Mouse (Mus musculus) forebrain, postnatal 0 days (tissue): Measurements from ENCODE around the gene Fgf11. TPM values are rescaled to one million over a fixed set of nuclear protein-coding genes. Genes with fewer than 3 reads are reported as not detected.
A peak's percentile ranks its signal among the peaks of the same experiment; 100 is the strongest.

Experiments
- ATAC-seq: fragments of 200-750 bp; cut with Nextera tagmentation; 2 replicates; pipeline ENCODE4 v1.8.0; 2017; ENCODE audit warnings: mild to moderate bottlenecking, moderate library complexity
- DNase-seq: peaks from one replicate; pipeline ENCODE4 v3.0.0-alpha.2; 2015
- H3K27ac ChIP-seq: fragments of 300-500 bp; sonication (generic); 2 replicates; pipeline ENCODE4 v1.5.1; 2014; ENCODE audit warnings: low read depth, mild to moderate bottlenecking, antibody characterized with exemption, low read length, moderate library complexity, mixed read lengths
- H3K27me3 ChIP-seq: fragments of 300-500 bp; sonication (generic); 2 replicates; pipeline ENCODE4 v1.6.1; 2014; ENCODE audit warnings: mild to moderate bottlenecking, low read length, mixed read lengths; ENCODE audit not compliant: insufficient read depth
- H3K36me3 ChIP-seq: fragments of 300-500 bp; sonication (generic); 2 replicates; pipeline ENCODE4 v1.6.1; 2014; ENCODE audit warnings: mild to moderate bottlenecking, moderate library complexity; ENCODE audit not compliant: insufficient read depth
- H3K4me1 ChIP-seq: fragments of 300-500 bp; sonication (generic); 2 replicates; pipeline ENCODE4 v1.6.1; 2014; ENCODE audit warnings: antibody characterized with exemption; ENCODE audit not compliant: insufficient read depth
- H3K4me2 ChIP-seq: fragments of 300-500 bp; sonication (generic); 2 replicates; pipeline ENCODE4 v1.6.1; 2014; ENCODE audit warnings: low read depth, mild to moderate bottlenecking, moderate library complexity
- H3K4me3 ChIP-seq: fragments of 300-500 bp; sonication (generic); 2 replicates; pipeline ENCODE4 v1.5.1; 2014; ENCODE audit warnings: low read depth, low read length, mixed read lengths
- H3K9ac ChIP-seq: fragments of 300-500 bp; sonication (generic); 2 replicates; pipeline ENCODE4 v1.6.1; 2014; ENCODE audit warnings: mild to moderate bottlenecking
- H3K9me3 ChIP-seq: fragments of 300-500 bp; sonication (generic); 2 replicates; pipeline ENCODE4 v1.6.1; 2016; ENCODE audit warnings: low read length
- CTCF ChIP-seq: sonication (generic); IDR thresholded peaks from 2 replicates; pipeline ENCODE4 v1.5.1; 2016; ENCODE audit warnings: antibody characterized with exemption, control low read depth, low read depth
- WGBS: fragments of 180-500 bp; shearing (Covaris S2); extraction: QIAGEN DNeasy Blood & Tissue Kit; methylation state at CpG from one replicate; pipeline ENCODE4 v1.1.7; 2014; 5-methylcytosine and 5-hydroxymethylcytosine counted together
- polyA plus RNA-seq: library from polyadenylated mRNA; unstranded; fragments of >200 nt; fragmentation: Nextera tagmentation; extraction: Ambion mirVana; gene quantifications from 2 replicates; pipeline ENCODE4 v1.2.1, GENCODE M21; 2015
- total RNA-seq: library from RNA; depleted of rRNA; stranded (reverse); fragments of >200 nt; gene quantifications from 2 replicates; pipeline ENCODE4 v1.2.3, GENCODE M21; 2014

Gene Fgf11
- total and polyA plus RNA-seq, 2 experiments from 2014 or later = 3.1 to 10.1 TPM

DNA sequence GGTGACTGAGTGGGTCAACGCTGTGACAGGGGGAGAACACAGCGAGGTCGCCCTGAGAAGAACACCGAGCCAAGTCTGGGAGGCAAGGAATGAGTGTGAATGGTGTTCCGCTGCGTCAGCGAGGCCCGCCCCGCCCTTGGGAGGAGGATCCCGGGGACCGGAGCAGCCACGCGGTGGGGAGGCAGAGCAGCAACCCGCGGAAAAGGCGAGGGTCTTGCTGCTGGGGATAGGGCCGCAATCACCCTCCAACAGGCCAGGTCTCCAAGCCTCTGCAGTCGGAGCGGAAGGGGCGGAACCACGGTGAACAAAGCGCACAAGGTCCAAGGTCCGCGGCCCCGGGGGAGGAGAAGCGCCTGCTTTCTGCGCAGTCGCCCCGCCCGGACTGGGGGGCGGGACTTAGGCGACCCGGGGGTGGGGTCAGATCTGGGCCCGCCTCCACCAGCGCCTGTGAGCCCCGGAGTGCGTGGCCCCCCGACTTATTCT, 44.6 kb upstream of the Fgf11 start, which contains the start of gene Plscr3:
TSS of gene Plscr3 (plus strand) at position 179 of the 483 bp plus-strand sequence.
- peak; percentile 94 for DNase-seq
- Histone ChIP-seq H3K36me3 (peaks cover 30% of the 10 kb centered on the region), H3K9me3 (no peaks in the 10 kb centered on the region), H3K27ac (peak within 1 kb of the TSS; percentile 80), H3K9ac (peak within 1 kb of the TSS; percentile 96), H3K4me2 (peak within 1 kb of the TSS; percentile 62), H3K4me1 (peaks cover 11% of the 10 kb centered on the region), H3K27me3 (no peaks in the 10 kb centered on the region), H3K4me3 (peak within 1 kb of the TSS; percentile 74)
- TF ChIP-seq CTCF = peak; percentile 19
- WGBS = 1% methylated on average over 37 of the region's 38 CpGs
- ATAC-seq = peak; percentile 96

DNA sequence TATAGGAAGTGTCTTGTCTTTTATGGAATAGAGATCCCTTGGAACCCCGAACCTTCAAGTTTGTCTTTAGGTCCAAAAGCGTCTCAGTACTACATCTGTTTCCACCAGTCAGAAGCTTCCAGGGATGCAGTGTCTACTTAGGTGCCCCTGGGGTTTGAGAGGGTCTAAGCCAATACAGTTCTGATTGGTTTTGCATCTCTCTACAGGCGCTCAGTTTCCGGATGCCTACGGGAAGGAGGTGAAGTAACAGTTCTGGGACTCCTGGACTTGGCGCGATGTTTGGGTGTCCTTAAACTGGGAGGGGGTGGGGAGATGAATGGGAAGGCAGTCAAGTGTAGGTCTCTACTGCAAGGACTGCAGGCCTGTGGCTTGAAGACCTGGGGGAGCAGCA, 37.1 kb upstream of the Fgf11 start:
- TF ChIP-seq CTCF = no peak
- H3K9ac ChIP-seq = peak overlapping the region; percentile 72
- H3K27ac ChIP-seq = peak overlapping the region; percentile 88
- ATAC-seq (no peak; the same call in 1 of the 2 replicates), DNase-seq (no peak)
- H3K27me3 ChIP-seq = no peaks in the 10 kb centered on the region
- peak overlapping the region; percentile 87 for H3K4me3 ChIP-seq
- peaks cover 20% of the 10 kb centered on the region for H3K4me1 ChIP-seq
- peak overlapping the region; percentile 95 for H3K4me2 ChIP-seq
- no peaks in the 10 kb centered on the region for H3K9me3 ChIP-seq
- H3K36me3 ChIP-seq = no peaks in the 10 kb centered on the region
- 3% methylated on average over 7 of the region's 7 CpGs for WGBS

DNA sequence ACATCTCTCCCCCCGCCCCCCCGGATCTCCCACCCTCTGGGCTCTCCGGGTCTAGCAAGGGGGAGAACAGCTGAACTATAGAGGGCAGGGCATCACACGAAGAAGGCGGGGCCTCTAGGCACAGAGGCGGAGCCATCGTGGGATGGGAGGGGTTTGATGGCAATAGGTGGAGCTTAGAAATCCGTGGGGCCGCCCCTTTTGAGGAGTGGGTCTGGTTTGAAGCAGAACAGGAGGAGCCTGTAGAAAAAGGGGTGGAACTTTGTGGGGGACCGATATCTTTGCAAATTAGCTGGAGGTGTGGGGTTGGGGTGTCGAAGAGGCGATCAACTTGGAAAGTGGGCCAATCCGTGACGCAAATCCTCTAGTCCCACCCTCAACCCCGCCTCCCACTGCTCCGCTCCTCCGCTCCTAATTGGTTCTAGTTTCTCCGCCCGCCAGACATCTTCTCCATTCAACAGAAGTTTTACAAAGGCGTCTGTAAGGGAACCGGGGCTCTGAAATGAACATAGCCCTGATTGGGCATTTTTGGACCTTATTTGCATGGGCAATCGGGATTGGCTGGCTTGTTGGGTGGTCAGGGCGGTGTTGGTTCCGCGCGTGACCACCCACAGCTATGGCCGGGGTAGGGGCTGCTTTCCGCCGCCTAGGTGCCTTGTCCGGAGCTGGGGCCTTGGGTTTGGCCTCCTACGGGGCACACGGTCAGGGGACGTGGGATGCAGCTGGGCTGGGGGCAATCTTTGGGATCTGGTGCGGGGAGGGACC, 36.5 kb upstream of the Fgf11 start, which contains the start of gene Tmem256:
TSS of gene Tmem256 (plus strand) at position 563 of the 762 bp plus-strand sequence.
- no peaks in the 10 kb centered on the region for H3K27me3 ChIP-seq
- no peaks in the 10 kb centered on the region for H3K9me3 ChIP-seq
- H3K36me3 ChIP-seq = peaks cover 5% of the 10 kb centered on the region
- peaks cover 22% of the 10 kb centered on the region for H3K4me1 ChIP-seq
- H3K9ac ChIP-seq = peak within 1 kb of the TSS; percentile 96
- WGBS = 1% methylated on average over 34 of the region's 34 CpGs
- H3K4me3 ChIP-seq = peak within 1 kb of the TSS; percentile 87
- no peak for TF ChIP-seq CTCF
- peak within 1 kb of the TSS; percentile 97 for H3K27ac ChIP-seq
- peak; percentile 99 for DNase-seq
- peak within 1 kb of the TSS; percentile 95 for H3K4me2 ChIP-seq
- peak; percentile 94 for ATAC-seq

DNA sequence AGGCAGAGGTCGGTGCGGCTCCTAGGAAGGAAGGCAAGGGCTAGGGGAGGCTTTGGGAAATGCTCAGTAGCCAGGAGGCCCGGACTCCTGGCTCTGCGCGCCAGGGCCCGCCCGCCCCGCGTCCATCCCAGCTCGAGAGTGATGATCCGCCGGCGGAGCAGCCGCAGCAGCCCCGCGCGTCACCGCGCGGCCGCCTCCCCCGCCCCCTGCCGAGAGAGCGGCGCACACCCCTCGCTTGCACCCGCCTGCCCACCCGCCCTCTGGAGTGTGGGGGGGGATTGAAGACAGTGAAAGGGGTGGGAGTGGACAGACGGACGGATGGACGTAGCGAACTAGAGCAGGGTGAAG, 35.9 kb upstream of the Fgf11 start, which contains the start of gene Nlgn2:
TSS of gene Nlgn2 (minus strand) at position 181 of the 348 bp plus-strand sequence.
- TF ChIP-seq CTCF = peak; percentile 50; the same call in 1 of the 2 replicates
- Histone ChIP-seq H3K27ac (peak within 1 kb of the TSS; percentile 97), H3K36me3 (peaks cover 11% of the 10 kb centered on the region), H3K27me3 (no peaks in the 10 kb centered on the region), H3K4me1 (peaks cover 22% of the 10 kb centered on the region), H3K9me3 (no peaks in the 10 kb centered on the region), H3K4me2 (peak within 1 kb of the TSS; percentile 95), H3K4me3 (peak within 1 kb of the TSS; percentile 87), H3K9ac (peak within 1 kb of the TSS; percentile 96)
- peak; percentile 81 for ATAC-seq
- DNase-seq = peak; percentile 93
- WGBS = 1% methylated on average over 26 of the region's 32 CpGs

DNA sequence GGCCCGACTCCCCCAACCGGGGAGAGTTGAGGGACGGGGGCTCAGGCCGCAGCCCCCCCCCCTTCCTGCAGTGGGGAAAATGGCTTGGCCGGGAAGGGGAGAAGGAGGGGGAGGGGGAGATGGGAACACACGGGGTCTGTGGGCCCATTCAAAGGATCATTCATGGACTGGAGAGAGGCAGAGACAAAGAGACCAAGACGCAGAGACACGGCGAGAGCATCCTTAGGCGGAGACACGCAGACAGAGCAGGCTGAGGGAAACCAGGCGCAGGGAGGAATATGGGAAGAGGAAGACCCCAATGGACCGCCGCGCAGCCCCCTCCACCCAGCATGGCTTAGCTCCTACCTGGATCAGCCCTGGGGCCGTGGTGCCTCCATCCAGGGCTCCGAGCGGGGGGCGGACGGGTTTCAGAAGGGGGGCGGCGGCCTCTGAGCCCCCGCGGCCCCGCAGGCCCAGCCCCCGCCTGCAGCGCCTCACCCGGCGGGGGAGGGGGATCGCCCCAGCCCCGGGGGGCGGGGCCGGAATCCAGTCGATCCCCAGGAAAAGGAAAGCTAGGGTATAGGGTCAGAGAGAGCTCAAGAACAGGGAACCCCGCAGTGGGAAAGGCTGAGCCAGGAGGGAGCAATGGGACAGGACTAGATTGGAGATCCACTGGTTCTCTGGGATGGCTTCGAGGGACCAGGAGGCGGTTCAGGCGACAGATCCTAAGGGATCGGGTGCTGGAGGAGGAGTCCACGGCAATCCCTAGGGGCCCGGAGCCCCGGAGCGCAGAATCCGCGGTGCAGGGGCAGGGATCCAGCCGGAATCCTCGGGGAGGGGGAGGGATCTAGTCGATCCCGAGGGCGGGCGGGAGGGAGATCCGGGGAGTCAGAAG, 35.3 kb upstream of the Fgf11 start:
- 1% methylated on average over 46 of the region's 52 CpGs for WGBS
- peaks cover 17% of the 10 kb centered on the region for H3K36me3 ChIP-seq
- H3K4me1 ChIP-seq = peaks cover 22% of the 10 kb centered on the region
- H3K4me3 ChIP-seq = peak overlapping the region; percentile 87
- no peak for TF ChIP-seq CTCF
- H3K9ac ChIP-seq = peak overlapping the region; percentile 96
- H3K9me3 ChIP-seq = no peaks in the 10 kb centered on the region
- ATAC-seq (no peak), DNase-seq (peak; percentile 70)
- peak overlapping the region; percentile 97 for H3K27ac ChIP-seq
- no peaks in the 10 kb centered on the region for H3K27me3 ChIP-seq
- H3K4me2 ChIP-seq = peak overlapping the region; percentile 95

DNA sequence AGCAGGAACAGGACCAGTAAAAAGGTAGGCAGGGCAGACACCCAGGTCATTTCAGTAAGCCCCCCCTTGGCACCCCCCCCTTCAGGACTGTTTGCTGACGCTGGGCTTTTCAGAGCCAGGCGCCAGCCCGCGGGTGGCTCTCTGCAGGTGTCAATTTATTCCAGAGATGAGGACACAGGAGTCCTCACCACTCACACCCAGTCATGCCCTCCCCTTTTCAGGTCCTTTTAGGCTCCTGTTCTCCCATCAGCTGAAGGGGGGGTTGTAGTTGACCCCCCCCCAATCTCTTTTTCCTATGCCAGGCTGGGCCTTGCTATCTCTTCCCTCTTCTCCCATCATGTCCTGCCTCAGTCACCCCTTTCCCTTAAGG, 34.3 kb upstream of the Fgf11 start:
- 2% methylated on average over 4 of the region's 4 CpGs for WGBS
- peak overlapping the region; percentile 87 for H3K4me3 ChIP-seq

More for the DNA sequence above, 34.3 kb upstream of the Fgf11 start:
- Histone ChIP-seq H3K4me2 (peak overlapping the region; percentile 95), H3K27me3 (no peaks in the 10 kb centered on the region), H3K9ac (peak overlapping the region; percentile 96), H3K27ac (peak overlapping the region; percentile 97), H3K36me3 (peaks cover 22% of the 10 kb centered on the region), H3K9me3 (no peaks in the 10 kb centered on the region), H3K4me1 (peaks cover 22% of the 10 kb centered on the region)
- TF ChIP-seq CTCF = no peak
- ATAC-seq = no peak
- no peak for DNase-seq
